Mouse (Mus musculus): ENCODE measurements around the gene Rnf144a.

DNA sequence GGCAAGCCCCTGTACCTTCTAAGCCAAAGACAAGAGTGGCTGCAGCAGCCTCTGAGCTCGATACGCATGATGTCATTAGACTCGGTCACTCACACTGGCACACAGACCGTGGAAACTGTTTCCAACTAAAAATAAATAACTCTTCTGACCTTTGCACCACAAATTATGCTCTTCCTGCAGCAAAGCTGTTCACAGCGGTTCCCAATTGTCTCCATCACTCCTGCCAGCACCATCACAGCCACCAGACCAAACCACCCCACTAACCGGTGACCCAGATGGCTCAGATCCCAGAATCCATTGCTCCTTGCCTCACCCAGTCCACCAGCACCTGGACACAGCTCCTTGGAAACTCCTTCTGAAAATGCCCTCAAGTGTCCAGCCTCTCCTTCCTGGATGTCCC is 27.5 kb downstream of the Rnf144a start:
- TF ChIP-seq POLR2A (IDR thresholded peaks at IDR 0.05; ENCODE audit: low read depth, low read length) (no peak), CTCF (IDR thresholded peaks at IDR 0.05; ENCODE audit: borderline replicate concordance, insufficient read depth, low read length) (no peak)

Measured in embryonic fibroblast, embryonic 13.5 days (primary cell).